Mouse (Mus musculus) embryo, embryonic 11.5 days (tissue): ENCODE results near the gene Plxnb1.

Experiments used
- DNase-seq: peaks from one replicate; pipeline ENCODE4 v3.0.0-alpha.2; 2012; ENCODE audit warnings: low read depth, low spot score

Gene Plxnb1

GRCm38 (mm10) chr9:109102541-109102940, 7.4 kb downstream of the Plxnb1 start:
- DNase-seq = no peak

GRCm38 (mm10) chr9:109103250-109103649, 8.1 kb downstream of the Plxnb1 start:
- DNase-seq = no peak

- DNase-seq = no peak
Observed at GRCm38 (mm10) chr9:109104083-109104482, 8.9 kb downstream of the Plxnb1 start.

GRCm38 (mm10) chr9:109105011-109105410, 9.8 kb downstream of the Plxnb1 start:
- DNase-seq = no peak

GRCm38 (mm10) chr9:109105648-109106047, 10.5 kb downstream of the Plxnb1 start:
- DNase-seq = no peak

- DNase-seq = no peak
Observed at GRCm38 (mm10) chr9:109107341-109107740, 12.2 kb downstream of the Plxnb1 start.

GRCm38 (mm10) chr9:109110240-109110639, 15.1 kb downstream of the Plxnb1 start:
- DNase-seq = no peak

- DNase-seq = no peak
Observed at GRCm38 (mm10) chr9:109111101-109111500, 15.9 kb downstream of the Plxnb1 start.

GRCm38 (mm10) chr9:109111591-109111990, 16.4 kb downstream of the Plxnb1 start:
- no peak for DNase-seq

GRCm38 (mm10) chr9:109113331-109113730, 18.1 kb downstream of the Plxnb1 start:
- DNase-seq = no peak

- DNase-seq = no peak
Observed at GRCm38 (mm10) chr9:109114276-109114675, 19.1 kb downstream of the Plxnb1 start.

GRCm38 (mm10) chr9:109114871-109115270, 19.7 kb downstream of the Plxnb1 start:
- no peak for DNase-seq

- no peak for DNase-seq
Observed at GRCm38 (mm10) chr9:109116205-109116604, 21.0 kb downstream of the Plxnb1 start.

GRCm38 (mm10) chr9:109118106-109118505, 22.9 kb downstream of the Plxnb1 start:
- DNase-seq = no peak

GRCm38 (mm10) chr9:109119571-109119970, 24.4 kb downstream of the Plxnb1 start:
- DNase-seq = no peak

- no peak for DNase-seq
Observed at GRCm38 (mm10) chr9:109120956-109121355, 25.8 kb downstream of the Plxnb1 start.

- peak; percentile 27 for DNase-seq
Observed at GRCm38 (mm10) chr9:109122553-109123085, 27.4 kb downstream of the Plxnb1 start.

GRCm38 (mm10) chr9:109123266-109123665, 28.1 kb downstream of the Plxnb1 start:
- no peak for DNase-seq

- DNase-seq = no peak
Observed at GRCm38 (mm10) chr9:109124164-109124563, 29.0 kb downstream of the Plxnb1 start.

- no peak for DNase-seq
Observed at GRCm38 (mm10) chr9:109125043-109125442, 29.9 kb downstream of the Plxnb1 start.

GRCm38 (mm10) chr9:109125481-109125880, 30.3 kb downstream of the Plxnb1 start:
- DNase-seq = no peak

- DNase-seq = no peak
Observed at GRCm38 (mm10) chr9:109127076-109127475, 31.9 kb downstream of the Plxnb1 start.

- DNase-seq = peak; percentile 11
Observed at GRCm38 (mm10) chr9:109128211-109128610, 33.0 kb downstream of the Plxnb1 start.

GRCm38 (mm10) chr9:109130076-109130475, 34.9 kb downstream of the Plxnb1 start:
- DNase-seq = no peak
